Mouse (Mus musculus) c-Kit-negative CD71-positive TER-119-positive erythroid progenitor cells, embryonic 14.5 days (primary cell): ENCODE data around the gene Galnt9.

ENCODE experiments used
- DNase-seq: peaks from one replicate; pipeline ENCODE4 v3.0.0-alpha.2; 2013; ENCODE audit warnings: low read depth, low spot score

Gene Galnt9

GRCm38 (mm10) chr5:110587467-110587866, 43.3 kb downstream of the Galnt9 start:
- DNase-seq: no peak

DNA sequence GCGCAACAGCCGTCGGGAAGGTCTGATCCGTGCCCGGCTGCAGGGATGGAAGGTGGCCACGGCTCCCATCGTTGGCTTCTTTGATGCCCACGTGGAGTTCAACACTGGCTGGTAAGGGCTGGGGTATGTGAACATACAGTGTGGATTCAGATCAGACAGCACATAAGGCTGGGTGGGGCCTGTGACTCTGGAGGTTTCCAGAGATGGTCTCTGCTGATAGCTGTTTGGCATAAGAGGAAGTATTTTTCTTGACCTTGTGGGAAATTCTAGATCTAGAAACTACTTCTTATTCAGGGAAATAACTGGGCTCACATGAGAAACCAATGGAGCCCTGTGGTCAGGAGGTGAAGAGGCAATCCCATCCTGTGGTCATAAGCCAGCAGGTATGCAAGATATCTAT, 45.7 kb downstream of the Galnt9 start:
- no peak for DNase-seq

- no peak for DNase-seq
Observed at GRCm38 (mm10) chr5:110594465-110594864, 50.3 kb downstream of the Galnt9 start.

DNA sequence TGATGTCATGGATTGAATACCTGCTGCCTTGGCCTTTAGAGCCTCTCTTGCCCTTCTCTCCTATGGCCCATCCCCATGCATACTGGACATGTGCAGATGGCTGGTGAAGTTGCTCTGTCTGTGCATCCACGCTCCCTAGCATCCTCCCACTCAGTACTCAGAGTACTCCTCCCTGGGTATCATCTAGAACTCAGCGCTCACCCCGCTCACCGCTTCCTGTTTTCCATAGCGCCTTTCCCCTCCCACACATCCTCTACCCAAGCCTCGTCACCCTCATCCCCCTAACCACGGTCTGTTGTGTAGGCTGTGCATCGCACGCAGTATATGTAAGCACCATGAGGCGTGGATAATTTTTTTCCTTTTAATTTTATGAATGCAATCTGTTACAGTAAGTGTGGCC, 51.2 kb downstream of the Galnt9 start:
- no peak for DNase-seq

- no peak for DNase-seq
Observed at GRCm38 (mm10) chr5:110596086-110596780, 52.1 kb downstream of the Galnt9 start.

DNA sequence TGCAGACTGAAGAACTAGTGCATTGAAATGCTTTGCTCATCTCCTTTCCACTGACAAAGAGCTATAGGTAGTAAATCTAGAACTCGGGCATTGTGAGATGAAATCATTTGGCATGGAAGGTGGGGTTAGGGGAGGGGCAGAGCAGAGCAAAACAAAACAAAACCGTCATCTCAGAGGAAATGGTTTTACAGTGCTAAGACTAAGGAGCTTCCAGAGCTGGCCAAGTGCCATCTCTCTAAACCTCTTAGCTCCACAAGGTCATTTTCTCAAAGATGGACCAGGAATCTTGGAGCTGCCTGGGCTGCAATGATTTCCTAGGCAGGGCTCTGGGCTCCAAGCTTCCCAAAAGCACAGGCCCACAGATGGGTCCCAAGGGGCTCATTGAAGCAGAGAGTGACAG, 53.3 kb downstream of the Galnt9 start:
- DNase-seq: no peak

- DNase-seq: no peak
Observed at GRCm38 (mm10) chr5:110598298-110599095, 54.3 kb downstream of the Galnt9 start.

GRCm38 (mm10) chr5:110603016-110603685, 59.0 kb downstream of the Galnt9 start:
- no peak for DNase-seq

GRCm38 (mm10) chr5:110604311-110604710, 60.2 kb downstream of the Galnt9 start:
- no peak for DNase-seq

DNA sequence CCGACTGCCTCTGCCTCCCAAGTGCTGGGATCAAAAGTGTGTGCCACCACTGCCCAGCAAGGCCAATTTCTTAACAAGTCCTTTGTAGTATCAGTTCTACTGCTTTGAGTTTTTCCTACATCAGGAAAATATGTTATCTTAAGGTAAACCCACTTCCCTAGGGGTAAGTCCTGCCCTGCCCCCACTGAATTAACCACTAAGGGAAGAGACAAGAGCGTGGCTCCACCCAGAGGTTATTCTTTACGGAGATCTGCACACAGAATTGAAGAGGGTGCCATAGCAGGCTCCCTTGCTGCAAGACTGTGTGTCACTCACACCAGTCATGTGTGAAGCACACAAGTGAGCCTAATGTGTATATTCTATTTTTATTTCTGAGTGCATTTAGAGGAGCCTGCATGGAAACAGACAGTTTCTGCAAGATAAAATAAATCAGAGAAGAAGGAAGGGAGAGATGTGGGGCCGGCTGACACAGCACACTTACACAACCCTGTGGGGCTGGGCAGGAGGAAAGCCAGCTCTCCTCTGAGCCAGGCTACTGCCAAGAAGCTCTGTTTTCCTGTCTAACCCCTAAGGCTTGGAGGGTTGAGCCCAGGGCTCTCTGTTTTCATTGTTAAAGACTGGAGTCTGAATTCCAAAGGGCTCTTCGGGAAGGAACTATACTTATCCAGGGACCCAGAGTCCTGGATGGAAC, 61.5 kb downstream of the Galnt9 start:
- no peak for DNase-seq

- no peak for DNase-seq
Observed at GRCm38 (mm10) chr5:110607767-110608166, 63.6 kb downstream of the Galnt9 start.

GRCm38 (mm10) chr5:110608336-110608735, 64.2 kb downstream of the Galnt9 start:
- no peak for DNase-seq

DNA sequence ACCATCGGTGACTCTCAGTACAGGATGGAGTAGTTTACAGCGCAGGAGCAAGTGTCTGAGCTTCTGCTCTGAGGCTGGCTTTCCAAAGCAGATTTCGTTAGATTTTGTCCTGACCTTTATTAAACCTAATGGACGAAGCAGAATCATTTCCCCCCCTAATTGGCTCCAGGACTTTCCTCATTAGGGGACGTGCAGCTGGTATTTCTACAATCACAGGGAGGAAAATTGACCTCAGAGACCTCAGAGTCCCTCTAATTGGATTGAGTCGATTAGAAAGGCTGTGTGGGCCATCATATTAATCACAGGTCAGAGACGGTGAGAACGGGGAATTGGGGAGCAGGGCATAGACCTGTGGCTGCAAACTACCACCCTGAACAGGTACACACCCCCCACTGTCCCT, 64.8 kb downstream of the Galnt9 start:
- no peak for DNase-seq

GRCm38 (mm10) chr5:110609425-110609824, 65.3 kb downstream of the Galnt9 start:
- no peak for DNase-seq

GRCm38 (mm10) chr5:110609868-110610267, 65.7 kb downstream of the Galnt9 start:
- DNase-seq: no peak

- no peak for DNase-seq
Observed at GRCm38 (mm10) chr5:110610484-110610883, 66.3 kb downstream of the Galnt9 start.

DNA sequence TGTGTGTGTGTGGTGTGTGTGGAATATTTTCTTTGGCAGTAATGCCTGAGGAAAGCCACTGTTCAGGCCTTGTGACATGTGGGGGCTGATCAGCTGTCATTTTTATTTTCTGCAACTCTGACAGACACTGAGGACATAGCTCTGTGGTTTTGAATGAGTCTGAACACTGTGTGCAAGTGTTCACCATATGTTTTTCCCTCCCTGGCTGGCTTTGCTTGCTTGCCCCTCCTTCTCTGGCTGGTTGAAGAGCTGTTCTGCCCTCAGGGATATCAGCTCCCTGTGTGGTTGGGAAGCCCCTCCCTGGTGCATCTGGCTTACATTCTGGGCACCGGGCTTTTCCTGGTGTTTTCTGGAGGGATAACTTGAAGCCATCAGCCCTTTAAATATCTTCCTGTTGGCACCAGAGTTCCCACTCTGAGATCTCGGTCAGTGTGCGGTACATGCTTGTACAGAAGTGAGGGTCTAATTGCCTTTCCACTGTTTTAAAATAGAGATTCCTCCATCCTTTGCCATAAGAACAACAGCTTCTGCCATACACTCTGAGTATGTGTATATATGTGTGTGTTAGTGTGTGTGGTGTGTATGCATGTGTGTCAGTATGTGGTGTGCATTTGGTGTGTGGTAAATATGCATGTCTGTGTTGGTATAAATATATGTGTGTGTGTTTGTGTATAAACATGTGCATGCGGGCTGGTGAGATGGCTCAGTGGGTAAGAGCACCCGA, 67.4 kb downstream of the Galnt9 start:
- no peak for DNase-seq

- no peak for DNase-seq
Observed at GRCm38 (mm10) chr5:110619226-110619625, 75.1 kb downstream of the Galnt9 start.

DNA sequence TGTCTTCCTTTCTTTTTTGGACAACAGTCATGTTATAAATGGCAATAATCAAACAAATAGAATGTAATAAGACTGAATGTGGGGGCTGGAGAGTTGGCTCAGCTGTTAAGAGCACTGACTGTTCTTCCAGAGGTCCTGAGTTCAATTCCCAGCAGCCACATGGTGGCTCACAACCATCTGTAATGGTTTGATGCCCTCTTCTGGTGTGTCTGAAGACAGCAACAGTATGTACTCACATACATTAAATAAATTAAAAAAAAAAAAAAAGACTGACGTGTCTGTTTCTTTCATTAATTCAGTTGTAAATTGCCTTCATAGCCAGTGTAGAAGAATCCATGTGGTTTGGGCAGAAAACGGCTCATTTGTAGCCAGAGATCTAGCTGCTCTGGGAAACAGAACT, 80.2 kb downstream of the Galnt9 start:
- DNase-seq: no peak

DNA sequence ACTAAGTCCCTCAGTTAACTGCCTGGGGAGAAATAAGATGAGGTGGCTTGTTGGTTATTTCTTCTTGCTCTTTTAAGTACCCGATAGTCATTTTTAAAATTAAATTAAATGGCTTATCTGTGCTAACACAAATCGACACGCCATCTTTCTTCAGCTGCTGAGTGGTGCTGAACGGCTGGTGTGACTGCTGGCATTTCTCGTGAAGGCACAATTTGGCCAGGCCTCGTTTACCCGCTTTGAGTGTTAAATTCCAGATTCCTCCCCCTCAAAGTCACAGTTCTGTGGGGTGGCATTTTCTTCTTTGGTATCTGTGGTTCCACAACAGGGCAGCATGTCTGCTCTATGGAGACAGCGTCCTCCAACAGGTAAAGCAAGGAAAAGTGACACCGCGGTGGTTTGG, 83.2 kb downstream of the Galnt9 start:
- no peak for DNase-seq

DNA sequence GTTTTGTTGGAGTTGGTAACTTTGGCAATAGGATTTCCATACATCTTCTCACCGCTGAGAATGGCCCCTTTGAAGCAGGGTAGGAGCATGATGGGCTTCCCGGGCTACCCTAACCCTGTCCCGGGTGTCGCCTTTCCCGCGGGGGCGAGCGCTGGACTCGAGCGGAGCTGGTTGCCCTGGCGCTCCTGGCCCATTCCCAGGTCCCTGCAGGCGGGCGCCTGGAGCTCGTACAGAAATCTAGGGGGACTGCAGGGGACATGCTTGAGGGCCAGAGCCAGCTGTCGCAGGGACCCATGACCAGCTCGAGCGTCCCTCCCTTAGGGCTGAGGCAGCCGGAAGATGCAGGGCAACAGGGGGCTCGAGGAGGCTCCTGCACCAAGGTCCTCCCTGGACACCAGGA, 84.0 kb downstream of the Galnt9 start:
- DNase-seq: no peak
